Mouse (Mus musculus) T-cell, adult 2 months (primary cell): Measurements from ENCODE around the gene Kalrn.

Experiments used
- DNase-seq: peaks from one replicate; pipeline ENCODE4 v3.0.0; 2022; ENCODE audit warnings: low spot score

Gene Kalrn

GRCm38 (mm10) chr16:34427654-34428053 is 145.7 kb downstream of the Kalrn start:
- DNase-seq: no peak

- DNase-seq: no peak
Observed at GRCm38 (mm10) chr16:34421473-34421872, 151.9 kb downstream of the Kalrn start.

- DNase-seq: no peak
Observed at GRCm38 (mm10) chr16:34417966-34418365, 155.4 kb downstream of the Kalrn start.

GRCm38 (mm10) chr16:34417383-34417782 is 155.9 kb downstream of the Kalrn start:
- DNase-seq: no peak

GRCm38 (mm10) chr16:34414581-34414980 is 158.8 kb downstream of the Kalrn start:
- no peak for DNase-seq

- no peak for DNase-seq
Observed at GRCm38 (mm10) chr16:34413868-34414333, 159.4 kb downstream of the Kalrn start.

- no peak for DNase-seq
Observed at GRCm38 (mm10) chr16:34407036-34407435, 166.3 kb downstream of the Kalrn start.

- DNase-seq: no peak
Observed at GRCm38 (mm10) chr16:34405094-34405493, 168.2 kb downstream of the Kalrn start.

GRCm38 (mm10) chr16:34401216-34401615 is 172.1 kb downstream of the Kalrn start:
- DNase-seq: no peak

GRCm38 (mm10) chr16:34400102-34400728 is 173.1 kb downstream of the Kalrn start:
- no peak for DNase-seq

- DNase-seq: no peak
Observed at GRCm38 (mm10) chr16:34395221-34395811, 178.0 kb downstream of the Kalrn start.

GRCm38 (mm10) chr16:34389520-34390271 is 183.6 kb downstream of the Kalrn start:
- DNase-seq: no peak

- no peak for DNase-seq
Observed at GRCm38 (mm10) chr16:34388871-34389270, 184.5 kb downstream of the Kalrn start.

GRCm38 (mm10) chr16:34385065-34385464 is 188.3 kb downstream of the Kalrn start:
- no peak for DNase-seq

GRCm38 (mm10) chr16:34382992-34383391 is 190.3 kb downstream of the Kalrn start:
- DNase-seq: no peak

- DNase-seq: no peak
Observed at GRCm38 (mm10) chr16:34376166-34376857, 197.0 kb downstream of the Kalrn start.

- no peak for DNase-seq
Observed at GRCm38 (mm10) chr16:34373519-34373918, 199.8 kb downstream of the Kalrn start.

- no peak for DNase-seq
Observed at GRCm38 (mm10) chr16:34372103-34372741, 201.1 kb downstream of the Kalrn start.

GRCm38 (mm10) chr16:34359206-34359605 is 214.1 kb downstream of the Kalrn start:
- DNase-seq: no peak

GRCm38 (mm10) chr16:34355547-34355946 is 217.8 kb downstream of the Kalrn start:
- DNase-seq: no peak

GRCm38 (mm10) chr16:34354042-34354441 is 219.3 kb downstream of the Kalrn start:
- DNase-seq: no peak

- DNase-seq: no peak
Observed at GRCm38 (mm10) chr16:34352747-34353146, 220.6 kb downstream of the Kalrn start.
